Mouse (Mus musculus) MN1 (cell line): ENCODE data around the gene Fgfr2.
A peak's percentile ranks its signal among the peaks of the same experiment; 100 is the strongest.

Experiments
- DNase-seq: peaks from one replicate; pipeline ENCODE4 v3.0.0-alpha.2; 2016; ENCODE audit warnings: low spot score

The Fgfr2 gene

GRCm38 (mm10) chr7:132657371-132658057 lies 465.6 kb downstream of the Fgfr2 start:
- no peak for DNase-seq

DNA sequence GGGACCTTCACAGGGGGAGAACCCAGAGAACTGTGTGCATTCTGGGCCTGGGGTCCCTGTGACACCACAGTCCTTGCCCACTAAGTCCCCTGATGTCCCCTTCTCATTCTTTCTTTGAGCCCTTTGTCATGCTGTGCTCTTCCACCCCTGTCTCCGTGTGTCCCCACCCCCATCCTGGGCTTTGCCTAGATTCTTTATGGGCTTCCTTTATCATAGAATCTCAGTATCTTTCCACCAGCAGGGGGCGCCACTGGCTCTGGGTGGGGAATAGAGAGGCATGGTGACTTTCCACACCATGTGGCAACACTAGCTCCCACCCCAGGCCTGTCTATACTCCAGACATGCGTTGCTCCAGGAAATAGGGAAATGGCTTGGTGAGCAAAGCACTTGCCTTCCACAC lies 466.6 kb downstream of the Fgfr2 start:
- DNase-seq = peak; percentile 79

DNA sequence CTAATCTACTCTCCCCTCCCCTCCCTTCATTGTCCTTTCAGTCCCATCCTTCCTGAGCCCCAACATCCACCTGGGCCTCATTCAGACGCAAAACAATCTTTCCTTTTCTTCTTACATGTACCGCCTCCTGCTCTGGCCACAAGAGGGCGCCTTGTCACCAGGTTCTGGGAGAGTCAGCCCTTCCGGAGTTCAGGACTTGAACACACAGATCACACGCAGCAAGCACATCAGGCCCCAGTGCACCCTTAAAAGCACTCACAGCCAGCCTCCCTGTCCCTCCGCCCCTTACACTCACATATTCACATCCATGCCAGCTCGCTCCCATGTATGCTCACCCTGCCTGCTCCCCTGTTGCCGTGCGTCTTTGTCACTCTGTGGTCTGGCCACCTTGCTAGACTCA lies 467.1 kb downstream of the Fgfr2 start:
- DNase-seq = peak; percentile 86

DNA sequence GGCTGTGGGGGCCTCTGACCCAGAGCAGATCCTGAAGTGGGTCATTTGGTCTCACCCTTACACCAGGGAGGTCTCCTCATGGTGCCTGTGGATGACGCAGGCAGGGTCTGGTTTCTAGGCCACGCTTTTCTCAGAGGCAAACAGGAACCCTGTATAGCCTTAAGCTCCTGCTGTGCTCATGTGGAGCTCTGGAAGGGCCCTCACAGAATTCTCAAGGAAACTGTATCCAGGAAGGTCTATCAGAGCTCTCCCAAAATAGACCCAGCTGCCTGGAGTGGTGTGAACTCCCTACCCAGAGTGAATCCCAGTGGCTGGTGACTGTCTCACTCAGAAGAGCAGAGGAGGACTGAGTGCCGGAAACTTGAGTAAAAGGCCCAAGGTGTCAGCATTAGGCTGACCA lies 468.7 kb downstream of the Fgfr2 start:
- no peak for DNase-seq

- DNase-seq = no peak
Measured at GRCm38 (mm10) chr7:132646514-132646913, 476.6 kb downstream of the Fgfr2 start.

DNA sequence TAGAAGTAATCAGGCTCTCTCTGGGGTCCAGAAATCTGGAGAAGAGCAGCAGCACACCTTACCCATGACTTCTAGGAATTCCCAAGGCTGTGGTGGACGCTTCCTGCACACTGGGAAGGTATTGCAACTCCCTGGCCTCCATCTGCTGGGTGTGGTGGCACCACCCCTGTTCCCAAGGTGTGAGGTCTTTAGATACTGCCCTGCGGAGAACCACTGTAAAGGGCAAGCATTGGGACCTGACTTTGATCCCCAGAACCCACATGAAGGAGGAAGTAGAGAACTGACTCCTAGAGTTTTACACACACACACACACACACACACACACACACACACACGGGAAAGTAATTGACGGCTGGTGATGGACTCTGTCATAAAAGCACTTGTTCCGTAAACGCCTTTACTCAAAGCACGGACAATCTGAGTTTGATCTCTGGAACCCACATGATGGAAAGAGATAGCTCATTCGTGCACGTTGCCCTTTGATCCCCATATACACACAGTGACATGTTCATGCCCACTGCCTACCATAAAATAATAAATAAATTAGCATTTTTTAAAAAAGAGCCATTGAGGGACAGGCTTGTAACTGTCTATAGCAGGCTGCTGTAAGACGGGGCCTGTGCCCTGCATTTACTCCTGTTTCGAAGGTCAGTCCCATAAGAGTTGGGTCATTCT lies 478.4 kb downstream of the Fgfr2 start:
- DNase-seq = no peak

- DNase-seq = peak; percentile 27
Measured at GRCm38 (mm10) chr7:132641606-132642005, 481.5 kb downstream of the Fgfr2 start.

GRCm38 (mm10) chr7:132640946-132641345 lies 482.2 kb downstream of the Fgfr2 start:
- DNase-seq = peak; percentile 57

GRCm38 (mm10) chr7:132638446-132639087 lies 484.6 kb downstream of the Fgfr2 start:
- DNase-seq = peak; percentile 66

DNA sequence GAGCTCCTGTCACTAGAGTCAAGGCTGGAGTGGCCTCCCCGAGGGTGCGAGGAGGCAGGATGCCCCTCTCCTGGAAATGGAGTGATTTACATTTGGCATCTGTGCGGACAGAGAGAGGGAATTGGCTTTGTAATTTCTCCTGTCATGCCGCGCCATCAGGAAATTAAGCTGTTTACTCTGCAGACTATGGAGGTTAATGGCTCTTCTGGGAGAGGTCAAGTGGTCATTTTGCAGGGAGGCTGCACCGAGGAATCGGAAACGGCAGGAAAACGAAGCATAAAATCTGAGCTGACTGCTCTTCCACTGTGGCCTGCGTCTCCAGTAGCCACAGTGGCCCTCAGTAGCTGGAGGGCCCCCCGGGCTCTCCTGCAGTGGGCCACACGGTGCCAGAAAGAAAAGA lies 485.9 kb downstream of the Fgfr2 start:
- DNase-seq = peak; percentile 26

DNA sequence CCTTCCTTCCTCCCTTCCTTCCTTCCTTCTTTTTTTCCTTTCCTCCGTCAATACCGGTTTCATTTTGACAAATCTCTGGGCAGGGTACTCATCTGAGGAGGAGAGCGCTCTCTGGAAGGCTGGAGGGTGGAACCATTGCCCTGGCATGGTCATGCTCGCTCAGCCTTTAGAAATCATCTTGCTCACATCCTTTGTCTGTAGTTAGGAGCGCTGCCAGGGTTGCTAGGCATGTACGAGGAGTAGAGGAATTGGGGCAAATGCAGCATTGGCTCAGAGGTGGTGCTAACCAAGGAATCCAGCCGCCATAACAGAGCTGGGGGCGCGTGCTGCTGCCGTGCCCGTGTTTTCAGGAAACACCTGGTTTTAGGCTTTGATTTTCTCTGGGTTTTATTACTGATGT lies 491.8 kb downstream of the Fgfr2 start:
- no peak for DNase-seq

- DNase-seq = no peak
Measured at GRCm38 (mm10) chr7:132627448-132627847, 495.7 kb downstream of the Fgfr2 start.

DNA sequence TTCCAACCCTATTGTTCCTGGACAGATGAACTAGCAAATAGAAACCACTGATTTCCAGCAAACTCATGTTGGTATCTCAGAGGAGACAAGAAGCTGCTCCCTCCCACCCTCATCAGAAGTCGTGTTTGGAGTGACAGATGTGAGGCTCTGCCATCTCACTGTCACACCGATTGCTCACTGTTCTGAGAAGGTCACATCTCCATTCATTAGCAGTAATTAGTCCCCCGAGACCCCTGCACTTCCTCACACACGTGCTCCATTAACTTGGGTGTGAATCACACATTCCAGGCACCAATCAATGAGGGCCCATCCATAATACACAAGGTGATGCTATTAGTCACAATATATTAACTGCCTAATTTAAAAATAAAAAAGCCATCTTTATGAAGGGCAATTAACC lies 497.0 kb downstream of the Fgfr2 start:
- no peak for DNase-seq

GRCm38 (mm10) chr7:132624161-132624560 lies 499.0 kb downstream of the Fgfr2 start:
- DNase-seq = no peak

DNA sequence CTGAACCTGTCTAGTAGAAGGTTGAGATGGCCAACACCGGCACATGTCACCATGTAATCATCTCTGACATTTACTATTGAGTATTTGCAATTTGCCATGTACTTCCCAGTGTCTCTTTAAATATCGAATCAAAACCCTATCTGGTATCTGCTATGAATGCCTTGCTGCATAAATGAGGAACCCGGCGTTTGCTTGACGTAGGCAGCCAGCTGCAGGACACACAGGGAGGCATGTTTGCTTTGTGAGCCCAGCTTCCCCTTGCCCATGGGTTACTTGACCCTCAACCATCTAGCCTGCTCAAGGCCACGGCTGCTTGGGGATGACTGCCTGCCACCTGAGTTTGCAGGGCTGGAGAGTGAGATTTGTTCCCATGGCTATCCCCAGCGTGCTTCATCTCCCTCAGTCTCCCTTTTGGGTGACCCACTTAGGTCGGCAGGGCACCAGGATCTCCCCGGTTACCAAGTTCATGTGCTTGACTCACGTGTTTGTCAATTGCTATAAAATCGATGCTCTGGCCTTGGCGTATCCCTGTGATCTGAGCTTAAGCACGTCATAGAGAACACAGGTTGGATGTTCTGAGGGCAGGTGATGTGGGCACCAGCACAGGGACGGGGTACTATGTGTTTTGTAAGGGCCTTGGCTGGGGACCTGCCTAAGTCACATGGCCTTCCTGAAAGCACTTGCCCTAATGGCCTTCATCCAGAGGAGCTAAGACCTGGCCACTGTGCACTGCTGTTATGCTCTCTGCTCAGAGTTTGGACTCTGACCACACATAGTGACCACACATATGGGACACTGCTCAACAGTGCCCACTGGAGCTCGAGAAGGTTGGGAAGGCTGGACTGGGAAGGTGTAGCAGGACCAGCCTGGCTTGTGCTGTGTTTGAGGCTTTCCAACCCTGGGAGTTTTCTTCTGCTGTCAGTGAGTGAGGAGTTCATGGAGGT lies 502.9 kb downstream of the Fgfr2 start:
- no peak for DNase-seq

DNA sequence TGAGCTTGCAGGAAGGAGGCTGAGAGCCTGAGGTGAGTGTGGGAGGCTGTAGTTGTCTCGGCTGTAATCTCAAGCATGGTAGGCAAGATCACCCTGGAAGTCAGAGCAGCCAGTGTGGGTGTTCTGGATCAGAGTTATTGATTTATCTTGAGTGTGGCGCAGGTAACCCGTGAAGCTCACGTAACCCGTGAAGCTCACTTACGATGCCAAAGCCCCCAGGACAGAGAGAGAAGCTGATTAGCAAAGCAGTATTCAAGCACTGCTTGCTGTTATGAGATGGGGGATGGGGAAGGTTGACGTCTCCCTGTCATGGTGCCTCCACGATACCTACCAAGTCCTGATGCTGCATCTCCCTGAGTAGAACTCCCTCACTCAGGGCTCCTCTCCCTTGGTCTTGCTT lies 503.6 kb downstream of the Fgfr2 start:
- no peak for DNase-seq

DNA sequence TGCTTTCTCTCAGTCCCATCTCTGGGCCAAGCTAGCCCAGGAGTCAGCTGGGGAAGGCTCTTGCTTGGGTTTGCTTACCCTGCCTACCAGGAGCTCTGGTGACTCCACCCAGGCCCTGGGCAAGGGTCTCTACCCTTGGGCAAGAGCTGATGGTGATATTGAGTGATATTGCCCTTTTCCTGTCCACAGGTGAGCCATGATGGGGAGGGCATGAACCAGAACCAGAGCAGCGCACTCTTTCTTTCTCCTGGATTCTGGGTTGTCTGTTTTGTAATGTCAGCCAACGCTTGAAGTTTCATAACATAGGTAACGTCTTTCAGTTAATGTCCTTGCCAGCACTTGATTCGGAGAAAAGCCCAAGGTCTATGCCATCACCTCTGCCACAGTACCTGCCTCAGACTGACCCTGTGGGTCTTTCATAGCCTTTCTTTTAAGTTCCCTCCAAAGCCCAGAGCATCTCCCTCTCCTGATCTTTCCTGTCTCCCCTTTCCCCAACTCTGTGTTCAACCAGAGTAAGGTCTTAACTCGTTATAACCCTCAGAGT lies 506.1 kb downstream of the Fgfr2 start:
- no peak for DNase-seq

DNA sequence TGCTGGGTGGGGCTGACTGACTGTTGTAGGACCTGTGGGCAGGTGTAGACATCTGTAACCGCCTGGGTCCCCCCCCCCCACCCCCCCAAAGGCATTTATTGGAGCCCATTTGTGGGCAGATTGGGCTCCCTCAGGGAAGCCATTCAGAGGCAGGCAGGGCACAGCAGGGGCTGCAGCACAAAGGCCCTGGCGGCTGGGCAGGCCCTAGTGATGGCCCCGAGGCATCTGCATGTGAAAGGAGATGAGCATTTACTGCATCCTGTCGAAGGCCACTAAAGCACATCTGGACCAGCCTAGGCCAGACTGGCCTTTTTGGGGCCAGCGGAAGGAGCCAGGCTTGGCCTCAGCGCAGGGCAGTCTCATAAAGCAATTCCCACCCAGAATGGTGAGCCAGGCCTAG lies 506.8 kb downstream of the Fgfr2 start:
- DNase-seq = no peak

- DNase-seq = no peak
Measured at GRCm38 (mm10) chr7:132615346-132615745, 507.8 kb downstream of the Fgfr2 start.

GRCm38 (mm10) chr7:132611530-132611929 lies 511.6 kb downstream of the Fgfr2 start:
- DNase-seq = no peak

GRCm38 (mm10) chr7:132610468-132611318 lies 512.5 kb downstream of the Fgfr2 start, which contains the start of gene Lhpp:
Gene Lhpp (plus strand): TSS chr7:132610638.
- peak; percentile 75 for DNase-seq
